Mouse (Mus musculus) megakaryocyte-erythroid progenitor cell, adult 5-6 weeks (primary cell): ENCODE results near the gene Myl6b. TPM values are rescaled to one million over a fixed set of nuclear protein-coding genes. Genes with fewer than 3 reads are reported as not detected.
"Not testable (repeated sequence)": the region's sequence is repeated elsewhere in the genome, so short reads cannot be mapped to it uniquely, and the experiment has no call there.

Experiments used
- ATAC-seq: replicated peaks from 2 replicates; pipeline ENCODE4 v1.8.0; 2016; ENCODE audit warnings: mild to moderate bottlenecking, inconsistent platforms; ENCODE audit not compliant: severe bottlenecking, poor library complexity, low FRiP score, low TSS enrichment
- total RNA-seq, 2 experiments: library from RNA; stranded (forward) in 1 of 2; stranded (reverse) in 1 of 2; fragments of 200-1000, 215-1000 nt in 1 of 2; fragments of >200 nt in 1 of 2; fragmentation: Nextera tagmentation in 1 of 2; gene quantifications; 2 replicates each; pipeline ENCODE4 v1.2.3; 2014 to 2017

Myl6b gene
- total RNA-seq, 2 experiments from 2014 or later = 0.56 to 6.3 TPM

GRCm38 (mm10) chr10:128522351-128522750, 23.9 kb upstream of the Myl6b start:
- no peak for ATAC-seq

- no peak for ATAC-seq
Observed at GRCm38 (mm10) chr10:128520591-128520990, 22.1 kb upstream of the Myl6b start.

- ATAC-seq = peak; percentile 33; the same call in 1 of the 2 replicates
Observed at GRCm38 (mm10) chr10:128518833-128519232, 20.3 kb upstream of the Myl6b start.

GRCm38 (mm10) chr10:128516677-128517076, 18.2 kb upstream of the Myl6b start:
- no peak for ATAC-seq

GRCm38 (mm10) chr10:128516029-128516428, 17.5 kb upstream of the Myl6b start:
- no peak for ATAC-seq

GRCm38 (mm10) chr10:128515044-128515443, 16.6 kb upstream of the Myl6b start:
- no peak for ATAC-seq

GRCm38 (mm10) chr10:128511761-128512160, 13.3 kb upstream of the Myl6b start:
- no peak for ATAC-seq

- ATAC-seq = 0 out of 2 replicates have a peak, but pooled peaks have one; percentile 51
Observed at GRCm38 (mm10) chr10:128511189-128511588, 12.7 kb upstream of the Myl6b start.

GRCm38 (mm10) chr10:128510301-128510700, 11.8 kb upstream of the Myl6b start:
- ATAC-seq = 0 out of 2 replicates have a peak, but pooled peaks have one; percentile 36

GRCm38 (mm10) chr10:128509831-128510230, 11.3 kb upstream of the Myl6b start:
- no peak for ATAC-seq

- no peak for ATAC-seq
Observed at GRCm38 (mm10) chr10:128509203-128509602, 10.7 kb upstream of the Myl6b start.

GRCm38 (mm10) chr10:128508260-128508659, 9.8 kb upstream of the Myl6b start:
- no peak for ATAC-seq

GRCm38 (mm10) chr10:128505974-128506373, 7.5 kb upstream of the Myl6b start:
- no peak for ATAC-seq

GRCm38 (mm10) chr10:128505371-128505667, 6.8 kb upstream of the Myl6b start:
- ATAC-seq = not testable (repeated sequence)

GRCm38 (mm10) chr10:128504641-128505370, 6.3 kb upstream of the Myl6b start:
- ATAC-seq = peak; percentile 53

GRCm38 (mm10) chr10:128504012-128504411, 5.5 kb upstream of the Myl6b start:
- ATAC-seq = 0 out of 2 replicates have a peak, but pooled peaks have one; percentile 14

- no peak for ATAC-seq
Observed at GRCm38 (mm10) chr10:128503532-128503931, 5.0 kb upstream of the Myl6b start.

GRCm38 (mm10) chr10:128502341-128502740, 3.9 kb upstream of the Myl6b start:
- no peak for ATAC-seq

GRCm38 (mm10) chr10:128499116-128499671, 709 bp upstream of the Myl6b start:
- peak; percentile 21; the same call in 1 of the 2 replicates for ATAC-seq

- no peak for ATAC-seq
Observed at GRCm38 (mm10) chr10:128497134-128497737, 1.2 kb downstream of the Myl6b start.
